Mouse (Mus musculus) thymus, postnatal 0 days (tissue): ENCODE results near the gene Foxn3. TPM values are rescaled to one million over a fixed set of nuclear protein-coding genes. Genes with fewer than 3 reads are reported as not detected.

ENCODE experiments used
- DNase-seq: peaks from one replicate; pipeline ENCODE4 v3.0.0-alpha.2; 2015; ENCODE audit warnings: low spot score
- polyA plus RNA-seq: library from polyadenylated mRNA; unstranded; fragments of >200 nt; fragmentation: Nextera tagmentation; extraction: Ambion mirVana; gene quantifications from 2 replicates; pipeline ENCODE4 v1.2.1, GENCODE M21; 2015

Foxn3 gene
- polyA plus RNA-seq, 1 experiment from 2014 or later: 119 TPM

- no peak for DNase-seq
Measured at GRCm38 (mm10) chr12:99467256-99467883, 96.0 kb downstream of the Foxn3 start.

GRCm38 (mm10) chr12:99466426-99466825 is 97.0 kb downstream of the Foxn3 start:
- DNase-seq: no peak

GRCm38 (mm10) chr12:99464291-99464690 is 99.1 kb downstream of the Foxn3 start:
- DNase-seq: no peak

DNA sequence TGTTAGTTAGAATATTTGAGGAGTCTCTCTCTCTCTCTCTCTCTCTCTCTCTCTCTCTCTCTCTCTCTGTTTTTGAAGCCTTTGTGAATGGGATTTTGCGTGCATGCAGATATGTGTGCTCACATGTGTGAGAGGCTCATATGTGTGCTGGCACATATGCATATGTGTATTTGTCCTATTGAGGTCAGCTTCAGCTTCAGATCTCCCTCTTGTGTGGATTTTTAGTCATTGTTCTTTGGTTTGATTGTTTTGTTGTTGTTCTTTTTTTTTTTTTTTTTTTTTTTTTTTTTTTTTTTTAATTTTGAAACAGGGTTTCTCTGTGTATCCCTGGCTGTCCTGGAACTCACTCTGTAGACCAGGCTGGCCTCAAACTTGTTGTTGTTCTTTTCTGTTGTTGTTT is 100.5 kb downstream of the Foxn3 start:
- no peak for DNase-seq

GRCm38 (mm10) chr12:99462302-99462701 is 101.1 kb downstream of the Foxn3 start:
- no peak for DNase-seq

- DNase-seq: no peak
Measured at GRCm38 (mm10) chr12:99457521-99458205, 105.7 kb downstream of the Foxn3 start.

DNA sequence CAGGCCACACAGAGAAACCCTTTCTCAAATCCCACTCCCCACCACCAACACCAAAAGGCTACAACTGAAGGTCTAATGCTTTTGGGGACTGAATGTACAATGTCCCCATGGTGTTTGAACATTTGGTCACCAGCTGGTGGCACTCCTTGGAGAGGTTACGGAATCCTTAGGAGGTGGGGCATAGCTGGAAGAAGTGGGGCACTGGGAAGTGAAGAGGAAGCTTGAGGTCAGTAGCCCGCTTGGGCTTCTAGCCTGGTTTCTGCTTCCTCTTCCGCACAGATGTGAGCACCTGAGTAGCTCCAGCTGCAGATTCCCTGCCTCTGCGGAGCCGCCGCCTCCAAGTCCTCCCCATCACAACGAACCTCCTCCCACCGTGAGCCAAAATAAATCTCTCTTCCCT is 107.8 kb downstream of the Foxn3 start:
- no peak for DNase-seq

- no peak for DNase-seq
Measured at GRCm38 (mm10) chr12:99454394-99454793, 109.0 kb downstream of the Foxn3 start.

- no peak for DNase-seq
Measured at GRCm38 (mm10) chr12:99453797-99454196, 109.6 kb downstream of the Foxn3 start.

DNA sequence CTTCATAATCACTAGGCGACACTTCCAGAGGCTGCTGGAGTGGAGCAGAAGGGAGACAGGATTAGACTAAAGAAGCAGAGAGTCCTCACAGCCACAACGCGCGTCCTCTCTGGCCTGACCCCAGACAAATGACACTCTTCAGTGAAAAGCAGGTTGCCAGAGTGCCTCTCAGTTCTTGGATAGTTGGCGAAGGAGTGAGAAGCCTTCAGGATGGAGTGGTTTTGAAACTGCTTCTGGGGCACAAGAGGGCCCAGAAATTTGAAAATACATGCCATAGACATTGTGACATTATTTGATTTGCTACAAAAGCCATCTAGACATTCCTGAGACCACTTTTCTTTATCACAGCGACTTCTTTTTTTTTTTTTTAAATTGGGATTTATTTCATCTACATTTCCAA is 113.3 kb downstream of the Foxn3 start:
- no peak for DNase-seq

DNA sequence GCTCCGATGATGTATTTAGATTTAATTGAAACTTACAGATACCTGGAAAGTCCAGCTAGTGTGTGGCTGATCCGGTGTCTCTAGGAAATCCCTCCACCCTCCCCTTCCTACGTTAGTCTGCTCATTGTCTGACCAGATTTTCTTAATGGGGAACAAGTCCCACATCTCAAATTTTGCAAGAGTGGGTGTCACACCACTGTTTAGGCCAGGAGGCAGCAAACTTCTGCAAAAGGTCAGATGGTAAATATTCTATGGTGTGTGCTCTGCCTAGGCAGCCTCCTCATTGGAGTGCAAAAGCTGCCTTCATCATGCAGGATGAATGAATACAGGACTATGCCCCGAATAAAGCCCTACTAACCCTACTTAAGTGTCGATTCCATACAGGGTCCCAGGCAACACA is 115.6 kb downstream of the Foxn3 start:
- no peak for DNase-seq

- DNase-seq: no peak
Measured at GRCm38 (mm10) chr12:99445018-99445674, 118.2 kb downstream of the Foxn3 start.

DNA sequence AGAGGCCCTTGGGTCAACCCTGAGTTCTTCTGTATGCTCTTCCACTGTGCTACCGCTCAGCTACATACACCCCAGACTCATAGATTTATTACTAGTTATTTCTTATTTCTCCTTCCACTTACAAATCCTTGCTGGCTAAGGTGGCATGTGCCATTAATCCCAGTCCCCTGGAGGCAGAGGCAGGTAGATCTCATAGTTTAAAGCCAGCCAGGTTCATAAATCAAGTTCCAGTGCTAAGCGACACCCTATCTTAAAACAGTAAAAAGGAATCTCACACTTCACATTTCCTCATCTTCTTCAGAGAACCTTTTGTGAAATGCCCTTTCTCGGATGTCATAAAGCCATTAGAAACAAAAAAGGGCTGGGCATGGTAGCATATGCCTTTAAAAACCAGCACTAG is 120.6 kb downstream of the Foxn3 start:
- no peak for DNase-seq

GRCm38 (mm10) chr12:99440953-99441352 is 122.4 kb downstream of the Foxn3 start:
- DNase-seq: no peak

DNA sequence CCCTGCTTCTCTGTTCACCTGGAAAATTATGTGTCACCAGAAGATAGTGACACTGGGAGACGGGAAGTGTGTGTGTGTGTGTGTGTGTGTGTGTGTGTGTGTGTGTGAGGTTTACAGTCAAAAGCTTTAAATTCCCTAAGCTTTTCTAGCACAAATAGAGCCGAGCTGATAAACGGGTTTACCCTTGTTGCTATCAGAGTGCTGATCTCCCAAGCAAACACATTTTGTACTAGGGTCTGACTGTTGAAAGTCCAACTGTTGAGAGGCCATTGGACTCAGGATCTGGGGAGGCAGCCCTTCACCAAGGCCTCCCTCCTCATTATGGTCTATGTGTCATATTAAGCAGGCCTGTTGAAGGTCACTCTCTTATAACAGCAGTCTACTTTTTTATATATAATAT is 123.4 kb downstream of the Foxn3 start:
- no peak for DNase-seq

DNA sequence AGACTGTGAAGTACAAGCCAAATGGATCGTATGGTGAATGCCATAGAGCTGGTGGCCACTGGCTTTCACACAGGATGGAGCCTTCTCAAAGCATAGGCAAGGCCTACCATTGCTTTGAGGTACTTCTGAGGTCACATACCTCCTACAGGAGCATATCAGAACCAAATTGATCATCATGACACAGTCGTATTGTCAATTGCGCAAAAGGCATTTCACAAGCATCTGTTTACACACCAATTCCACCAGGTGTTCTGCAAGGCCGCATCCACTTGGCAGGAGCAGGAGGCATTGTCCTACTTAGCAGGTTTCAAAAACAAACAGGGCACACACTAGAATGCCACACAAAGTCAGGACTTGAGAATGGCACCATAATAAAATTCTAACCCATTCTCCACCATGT is 128.2 kb downstream of the Foxn3 start:
- DNase-seq: no peak

DNA sequence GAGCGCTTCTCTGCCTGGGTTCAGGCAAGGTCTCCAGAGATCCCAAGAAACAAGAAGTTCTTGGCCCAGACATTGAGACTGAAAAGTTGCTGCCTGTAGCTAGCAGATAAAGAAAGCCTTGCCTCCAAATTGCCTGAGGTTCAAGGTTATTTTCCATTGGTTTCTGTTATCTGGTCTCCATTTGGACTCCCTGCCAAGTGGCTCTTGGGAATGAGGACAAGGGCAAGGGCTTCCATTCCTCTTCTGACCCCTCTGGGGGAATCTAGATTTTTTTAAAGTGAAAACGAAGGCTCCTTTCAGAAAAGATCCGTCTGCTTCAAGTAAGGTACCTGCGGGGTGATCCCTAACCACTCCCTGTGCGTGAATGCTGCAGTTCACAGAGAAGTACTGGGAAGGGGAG is 130.0 kb downstream of the Foxn3 start:
- DNase-seq: no peak

DNA sequence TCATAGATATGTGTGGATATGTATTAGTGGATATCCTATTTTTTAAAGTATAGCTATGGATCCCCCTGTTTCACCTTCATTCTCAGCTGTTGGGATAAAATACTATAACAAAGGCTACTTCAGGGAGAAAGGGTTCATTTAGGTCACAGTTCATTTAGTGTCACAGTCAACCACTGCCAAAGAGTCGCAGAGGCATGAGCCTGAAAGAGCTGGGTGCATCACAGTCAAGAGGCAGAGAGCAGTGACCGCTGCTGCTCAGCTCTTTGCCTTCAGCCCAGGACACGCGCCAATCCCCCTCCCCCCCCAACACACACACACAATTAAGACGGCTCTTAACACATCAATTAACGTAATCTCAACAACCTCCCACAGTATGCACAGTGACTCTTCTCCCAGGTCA is 131.8 kb downstream of the Foxn3 start:
- DNase-seq: no peak

- DNase-seq: no peak
Measured at GRCm38 (mm10) chr12:99430992-99431391, 132.4 kb downstream of the Foxn3 start.

GRCm38 (mm10) chr12:99429101-99429500 is 134.3 kb downstream of the Foxn3 start:
- DNase-seq: no peak

DNA sequence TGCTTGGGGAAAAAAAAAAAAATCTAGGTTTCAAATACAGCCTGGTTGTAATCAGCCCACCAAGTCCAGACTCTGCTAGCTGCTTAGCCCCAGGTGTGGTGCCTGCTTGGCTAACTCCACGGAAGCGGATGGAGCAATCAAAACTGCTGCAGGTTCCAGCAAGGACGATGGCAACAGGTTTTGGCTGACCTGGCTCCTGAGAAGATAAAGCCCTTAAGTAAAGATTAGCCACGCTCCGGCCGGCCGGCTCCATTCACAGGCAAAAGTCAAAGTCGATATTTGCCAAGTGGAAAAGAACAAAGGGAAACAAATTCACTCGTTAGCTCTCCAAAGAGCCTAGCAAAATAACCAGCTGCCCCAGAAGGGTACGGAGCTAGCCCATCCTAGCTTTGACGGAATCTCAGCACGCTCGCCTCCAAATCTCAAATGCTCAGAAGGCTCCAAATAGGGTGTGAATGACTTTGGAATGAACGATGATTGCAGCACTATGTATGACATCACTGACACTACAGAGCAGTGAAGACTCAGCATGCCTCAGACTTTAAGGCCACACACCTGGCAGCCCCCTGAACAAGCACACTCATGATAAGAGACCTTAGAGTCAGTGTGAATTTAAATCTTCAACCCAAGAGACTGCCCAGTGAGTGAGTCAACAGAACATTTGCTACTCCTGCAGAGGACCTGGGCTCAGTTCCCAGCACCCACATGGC is 137.0 kb downstream of the Foxn3 start:
- no peak for DNase-seq

DNA sequence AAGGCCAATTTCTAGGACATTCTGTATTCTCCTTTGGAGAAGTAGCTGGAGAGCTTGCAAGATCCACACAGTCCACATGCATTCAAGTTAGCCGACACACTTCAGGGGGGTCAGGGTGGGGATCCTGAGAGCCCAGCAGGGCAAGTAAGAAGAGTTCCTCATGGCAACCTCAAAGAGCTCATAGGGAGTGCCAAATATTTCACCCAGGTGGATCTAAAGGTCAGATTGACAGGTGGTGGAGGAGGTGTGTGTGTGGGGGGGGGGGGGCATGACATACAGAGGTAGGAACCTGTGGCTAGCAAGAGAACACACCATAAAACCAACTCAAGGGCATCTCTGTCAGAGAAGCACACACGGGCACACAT is 144.0 kb downstream of the Foxn3 start:
- DNase-seq: no peak
